Comparison of ENCODE assay signal across 15 mouse cellular contexts in the genomic region with DNA sequence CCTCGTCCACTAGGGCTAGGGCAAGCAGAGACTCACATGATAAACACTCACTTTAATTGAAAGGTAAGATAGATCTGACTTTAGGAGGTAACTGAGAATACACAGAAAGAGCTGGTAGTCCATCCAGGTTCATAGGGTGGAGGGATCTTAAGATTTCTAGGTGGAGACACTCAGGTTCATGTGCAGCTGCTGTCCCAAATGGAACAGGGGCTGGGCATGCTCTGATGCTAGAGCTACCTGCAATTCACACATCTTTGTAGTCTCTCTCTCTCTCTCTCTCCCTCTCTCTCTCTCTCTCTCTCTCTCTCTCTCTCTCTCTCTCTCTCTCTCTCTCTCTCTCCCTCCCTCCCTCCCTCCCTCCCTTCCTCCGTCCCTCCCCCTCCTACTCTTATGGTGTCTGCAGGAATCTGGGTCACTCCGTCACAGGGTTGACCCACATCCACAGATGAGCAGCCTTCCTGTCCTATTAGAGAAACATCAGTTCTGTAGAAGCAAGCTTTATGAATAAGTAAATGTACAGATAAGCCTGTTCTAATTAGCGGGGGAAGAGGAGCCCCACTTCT.
DNase-seq lines count a peak whose midpoint lies in the region; ATAC-seq and TF ChIP-seq lines count a peak whose summit lies in the region.
"Had no signal": no experiment of that assay in that cellular context is flagged by ENCODE, and none has a peak within 500 bp of the region (broad histone marks: within the 10 kb centered on the region; RNA-seq: fewer than 3 reads in every experiment).

No protein-coding gene starts in this region.

- H3K4me3 ChIP-seq in forebrain, embryonic 11.5 days (ENCODE audit: low read depth, low read length) = no peak overlapping the region
- no peak overlapping the region for H3K4me3 ChIP-seq in forebrain, embryonic 16.5 days (replicated peaks; ENCODE audit: low read length)
- H3K4me3 ChIP-seq in midbrain, embryonic 11.5 days (ENCODE audit: low read depth, low read length) = no peak overlapping the region
- no peak overlapping the region for H3K4me3 ChIP-seq in neural tube, embryonic 15.5 days (replicated peaks)
- H3K4me3 ChIP-seq in layer of hippocampus, adult 2 months = no peak overlapping the region
- H3K4me3 ChIP-seq in lung, adult 2 months (replicated peaks; ENCODE audit: extremely low read depth, low read depth, low read length) = no peak overlapping the region
- H3K4me3 ChIP-seq: erythroblast, embryonic 14.5 days; heart, embryonic 10.5 days; lung, embryonic 15.5 days had no signal

- no peaks in the 10 kb centered on the region for H3K36me3 ChIP-seq in forebrain, embryonic 11.5 days (ENCODE audit: control insufficient read depth, insufficient read depth, low read length)
- H3K36me3 ChIP-seq in forebrain, embryonic 16.5 days (ENCODE audit: control insufficient read depth, insufficient read depth) = no peaks in the 10 kb centered on the region
- no peaks in the 10 kb centered on the region for H3K36me3 ChIP-seq in midbrain, embryonic 11.5 days (ENCODE audit: control insufficient read depth, insufficient read depth, low read length)
- H3K36me3 ChIP-seq in neural tube, embryonic 15.5 days = no peaks in the 10 kb centered on the region
- H3K36me3 ChIP-seq: heart, embryonic 10.5 days; lung, embryonic 15.5 days had no signal

- H3K4me1 ChIP-seq in forebrain, embryonic 11.5 days (replicated peaks; ENCODE audit: control insufficient read depth, insufficient read depth, low read length) = no peaks in the 10 kb centered on the region
- peaks cover 21% of the 10 kb centered on the region for H3K4me1 ChIP-seq in forebrain, embryonic 16.5 days (replicated peaks; ENCODE audit: control insufficient read depth, insufficient read depth, low read length)
- peaks cover 14% of the 10 kb centered on the region for H3K4me1 ChIP-seq in midbrain, embryonic 11.5 days (ENCODE audit: control insufficient read depth, insufficient read depth, low read length)
- H3K4me1 ChIP-seq in neural tube, embryonic 15.5 days = peaks cover 14% of the 10 kb centered on the region
- no peaks in the 10 kb centered on the region for H3K4me1 ChIP-seq in lung, adult 2 months (ENCODE audit: control insufficient read depth, insufficient read depth, low read length)
- H3K4me1 ChIP-seq: heart, embryonic 10.5 days; lung, embryonic 15.5 days had no signal

- no peak for TF ChIP-seq CTCF in layer of hippocampus, adult 2 months (conservative IDR thresholded peaks at IDR 0.05)
- TF ChIP-seq CTCF in lung, adult 2 months (IDR thresholded peaks at IDR 0.05; ENCODE audit: insufficient read depth, low read length) = no peak

- no peaks in the 10 kb centered on the region for H3K9me3 ChIP-seq in forebrain, embryonic 11.5 days (ENCODE audit: control insufficient read depth, low read length)
- no peaks in the 10 kb centered on the region for H3K9me3 ChIP-seq in forebrain, embryonic 16.5 days (ENCODE audit: control insufficient read depth, low read length)
- H3K9me3 ChIP-seq in midbrain, embryonic 11.5 days (ENCODE audit: control insufficient read depth, low read length) = no peaks in the 10 kb centered on the region
- H3K9me3 ChIP-seq in neural tube, embryonic 15.5 days (replicated peaks) = no peaks in the 10 kb centered on the region
- H3K9me3 ChIP-seq: heart, embryonic 10.5 days; lung, embryonic 15.5 days had no signal

- no peak for DNase-seq in forebrain, embryonic 11.5 days (ENCODE audit: low spot score)
- DNase-seq in midbrain, embryonic 11.5 days (ENCODE audit: low spot score, missing footprints) = no peak
- no peak for DNase-seq in layer of hippocampus, adult 2 months (ENCODE audit: low spot score in 2 of 2)
- no peak for DNase-seq in adrenal gland, adult 8-10 months
- DNase-seq in lung, adult 2 months = no peak
- DNase-seq: cerebellum, adult 9-10 months; gastrocnemius, postnatal 14 days; layer of hippocampus, adult 9-11 months; liver; thymus, adult 2 months had no signal

- peak; percentile 70 for ATAC-seq in forebrain, embryonic 11.5 days (replicated peaks; ENCODE audit: low FRiP score)
- peak; percentile 21; the same call in 1 of the 2 replicates for ATAC-seq in forebrain, embryonic 16.5 days
- ATAC-seq in midbrain, embryonic 11.5 days (ENCODE audit: low FRiP score) = peak; percentile 57
- peak; percentile 66; the same call in 1 of the 2 replicates for ATAC-seq in neural tube, embryonic 15.5 days (ENCODE audit: low FRiP score)

- peak overlapping the region; percentile 22; the same call in 1 of the 2 replicates for H3K4me2 ChIP-seq in forebrain, embryonic 11.5 days (ENCODE audit: low read depth, low read length, severe bottlenecking)
- no peak overlapping the region for H3K4me2 ChIP-seq in forebrain, embryonic 16.5 days (ENCODE audit: low read length)
- H3K4me2 ChIP-seq in midbrain, embryonic 11.5 days = peak overlapping the region; percentile 37
- no peak overlapping the region for H3K4me2 ChIP-seq in neural tube, embryonic 15.5 days
- H3K4me2 ChIP-seq: lung, embryonic 15.5 days had no signal

- WGBS in forebrain, embryonic 11.5 days = 26% methylated on average over 3 of the region's 4 CpGs
- 23% methylated on average over 4 of the region's 4 CpGs for WGBS in forebrain, embryonic 16.5 days
- 41% methylated on average over 3 of the region's 4 CpGs for WGBS in midbrain, embryonic 11.5 days
- 36% methylated on average over 4 of the region's 4 CpGs for WGBS in neural tube, embryonic 15.5 days
- WGBS in lung, adult 2 months = 37% methylated on average over 4 of the region's 4 CpGs

- no peaks in the 10 kb centered on the region for H3K27me3 ChIP-seq in forebrain, embryonic 11.5 days (ENCODE audit: control insufficient read depth, insufficient read depth, low read length)
- no peaks in the 10 kb centered on the region for H3K27me3 ChIP-seq in forebrain, embryonic 16.5 days (replicated peaks; ENCODE audit: control insufficient read depth, insufficient read depth, low read length)
- no peaks in the 10 kb centered on the region for H3K27me3 ChIP-seq in midbrain, embryonic 11.5 days (ENCODE audit: control insufficient read depth, insufficient read depth, low read length)
- H3K27me3 ChIP-seq in neural tube, embryonic 15.5 days (replicated peaks) = no peaks in the 10 kb centered on the region
- H3K27me3 ChIP-seq: lung, embryonic 15.5 days had no signal

- TF ChIP-seq POLR2A in lung, adult 2 months (IDR thresholded peaks at IDR 0.05; ENCODE audit: borderline replicate concordance, extremely low read depth, low read depth, low read length) = no peak

- H3K9ac ChIP-seq in forebrain, embryonic 11.5 days (ENCODE audit: low read length) = no peak overlapping the region
- H3K9ac ChIP-seq in forebrain, embryonic 16.5 days (replicated peaks; ENCODE audit: low read depth, low read length) = no peak overlapping the region
- no peak overlapping the region for H3K9ac ChIP-seq in midbrain, embryonic 11.5 days (ENCODE audit: low read length)
- no peak overlapping the region for H3K9ac ChIP-seq in neural tube, embryonic 15.5 days (replicated peaks)
- H3K9ac ChIP-seq: lung, embryonic 15.5 days had no signal

- H3K27ac ChIP-seq in forebrain, embryonic 11.5 days (ENCODE audit: low read depth, low read length) = peak overlapping the region; percentile 51
- H3K27ac ChIP-seq in forebrain, embryonic 16.5 days (ENCODE audit: low read length) = no peak overlapping the region
- peak overlapping the region; percentile 47; the same call in 1 of the 2 replicates for H3K27ac ChIP-seq in midbrain, embryonic 11.5 days (ENCODE audit: low read depth, low read length)
- H3K27ac ChIP-seq in neural tube, embryonic 15.5 days (replicated peaks) = peak overlapping the region; percentile 33; the same call in 1 of the 2 replicates
- H3K27ac ChIP-seq in layer of hippocampus, adult 2 months = no peak overlapping the region
- H3K27ac ChIP-seq: heart, embryonic 10.5 days; lung, embryonic 15.5 days had no signal

Comparison
In these comparisons a context has a peak if more than half of its experiments do, and no peak if none do; other contexts are left out.
1. H3K27ac ChIP-seq: peak in forebrain, embryonic 11.5 days (single experiment), midbrain, embryonic 11.5 days (single experiment) and neural tube, embryonic 15.5 days (single experiment); none in forebrain, embryonic 16.5 days (single experiment) and layer of hippocampus, adult 2 months (single experiment).
2. H3K4me2 ChIP-seq: peak in forebrain, embryonic 11.5 days (single experiment) and midbrain, embryonic 11.5 days (single experiment); none in forebrain, embryonic 16.5 days (single experiment) and neural tube, embryonic 15.5 days (single experiment).
3. Peak in every context shown above with its lines, with median percentiles within 50 percentile points of each other: ATAC-seq.